Mouse (Mus musculus) right cerebral cortex, postnatal 36 days (tissue): ENCODE measurements around the gene Zfp11.

ENCODE experiments used
- DNase-seq, 2 experiments: peaks; one replicate each; pipeline ENCODE4 v3.0.0; 2022; ENCODE audit warnings: low spot score in 2 of 2, mixed read lengths in 1 of 2

Gene Zfp11

GRCm38 (mm10) chr5:129611060-129611459 is 58.8 kb downstream of the Zfp11 start:
- peak; percentile 61 to 66 for DNase-seq

- DNase-seq: no peak
These were observed 62.4 kb downstream of the Zfp11 start for GRCm38 (mm10) chr5:129607476-129607875.
